Mouse (Mus musculus) CD4-positive helper T cell, adult 2 months (primary cell): ENCODE data around the gene Tmem245.

ENCODE experiments used
- DNase-seq: peaks from one replicate; pipeline ENCODE4 v3.0.0-alpha.2; 2012; ENCODE audit warnings: low read depth, missing footprints, low spot score

Gene Tmem245

GRCm38 (mm10) chr4:56946641-56947640 lies at the start of gene Tmem245:
Gene Tmem245, minus strand, starts transcription at chr4:56947437.
- DNase-seq = peak; percentile 93

GRCm38 (mm10) chr4:56993331-56993730 lies 46.1 kb upstream of the Tmem245 start:
- no peak for DNase-seq

GRCm38 (mm10) chr4:56991951-56992350 lies 44.7 kb upstream of the Tmem245 start:
- no peak for DNase-seq

- DNase-seq = no peak
These were observed 43.0 kb upstream of the Tmem245 start, which contains the start of gene Frrs1l for GRCm38 (mm10) chr4:56990215-56990584. Gene Frrs1l, minus strand, starts transcription at chr4:56990391.

GRCm38 (mm10) chr4:56989431-56990214 lies 42.4 kb upstream of the Tmem245 start:
- no peak for DNase-seq

GRCm38 (mm10) chr4:56965586-56966179 lies 18.4 kb upstream of the Tmem245 start:
- no peak for DNase-seq

GRCm38 (mm10) chr4:56963687-56964086 lies 16.4 kb upstream of the Tmem245 start:
- DNase-seq = no peak

- no peak for DNase-seq
These were observed 14.2 kb upstream of the Tmem245 start for GRCm38 (mm10) chr4:56961320-56961925.

GRCm38 (mm10) chr4:56957518-56957917 lies 10.3 kb upstream of the Tmem245 start:
- DNase-seq = no peak

GRCm38 (mm10) chr4:56953235-56953634 lies 6.0 kb upstream of the Tmem245 start:
- DNase-seq = no peak

- DNase-seq = no peak
These were observed 4.5 kb upstream of the Tmem245 start for GRCm38 (mm10) chr4:56951701-56952100.

GRCm38 (mm10) chr4:56949494-56949893 lies 2.3 kb upstream of the Tmem245 start:
- DNase-seq = peak; percentile 59

GRCm38 (mm10) chr4:56946180-56946579 lies 1.1 kb downstream of the Tmem245 start:
- DNase-seq = no peak

- DNase-seq = peak; percentile 28
These were observed 3.0 kb downstream of the Tmem245 start for GRCm38 (mm10) chr4:56944286-56944685.

GRCm38 (mm10) chr4:56943258-56943657 lies 4.0 kb downstream of the Tmem245 start:
- DNase-seq = no peak

GRCm38 (mm10) chr4:56942567-56942966 lies 4.7 kb downstream of the Tmem245 start:
- DNase-seq = no peak

GRCm38 (mm10) chr4:56941481-56941880 lies 5.8 kb downstream of the Tmem245 start:
- DNase-seq = no peak

- DNase-seq = no peak
These were observed 10.1 kb downstream of the Tmem245 start for GRCm38 (mm10) chr4:56937136-56937535.

GRCm38 (mm10) chr4:56935327-56935726 lies 11.9 kb downstream of the Tmem245 start:
- no peak for DNase-seq

- no peak for DNase-seq
These were observed 14.1 kb downstream of the Tmem245 start for GRCm38 (mm10) chr4:56933154-56933553.

GRCm38 (mm10) chr4:56932096-56932495 lies 15.1 kb downstream of the Tmem245 start:
- no peak for DNase-seq
